Mouse (Mus musculus) kidney, embryonic 16.5 days (tissue): ENCODE measurements around the gene Gata1. TPM values are rescaled to one million over a fixed set of nuclear protein-coding genes. Genes with fewer than 3 reads are reported as not detected.
"Not testable (repeated sequence)": the region's sequence is repeated elsewhere in the genome, so short reads cannot be mapped to it uniquely, and the experiment has no call there.

ENCODE experiments used
- ATAC-seq: fragments of 200-750 bp; cut with Nextera tagmentation; 2 replicates; pipeline ENCODE4 v1.8.0; 2017; ENCODE audit warnings: moderate TSS enrichment; ENCODE audit not compliant: low FRiP score, low TSS enrichment
- H3K27ac ChIP-seq: fragments of 300-500 bp; sonication (generic); 2 replicates; pipeline ENCODE4 v1.5.1; 2014; ENCODE audit warnings: low read length
- H3K27me3 ChIP-seq: fragments of 300-500 bp; sonication (generic); 2 replicates; pipeline ENCODE4 v1.6.1; 2014; ENCODE audit warnings: low read length, control low read depth, mixed read lengths; ENCODE audit not compliant: insufficient read depth
- H3K36me3 ChIP-seq: fragments of 300-500 bp; sonication (generic); 2 replicates; pipeline ENCODE4 v1.6.1; 2014; ENCODE audit warnings: low read length, control low read depth, mixed read lengths; ENCODE audit not compliant: insufficient read depth
- H3K4me1 ChIP-seq: fragments of 300-500 bp; sonication (generic); 2 replicates; pipeline ENCODE4 v1.6.1; 2014; ENCODE audit warnings: low read length, control low read depth, mixed read lengths; ENCODE audit not compliant: insufficient read depth
- H3K4me2 ChIP-seq: fragments of 300-500 bp; sonication (generic); replicated peaks from 2 replicates; pipeline ENCODE4 v1.6.1; 2014; ENCODE audit warnings: low read depth, low read length
- H3K4me3 ChIP-seq: fragments of 300-500 bp; sonication (generic); 2 replicates; pipeline ENCODE4 v1.5.1; 2014; ENCODE audit warnings: mild to moderate bottlenecking, low read length
- H3K9ac ChIP-seq: fragments of 300-500 bp; sonication (generic); replicated peaks from 2 replicates; pipeline ENCODE4 v1.6.1; 2014; ENCODE audit warnings: low read length
- H3K9me3 ChIP-seq: fragments of 300-500 bp; sonication (generic); 2 replicates; pipeline ENCODE4 v1.6.1; 2016; ENCODE audit warnings: low read length, control low read depth
- WGBS: fragments of 180-500 bp; shearing (Covaris S2); extraction: QIAGEN DNeasy Blood & Tissue Kit; methylation state at CpG from one replicate; pipeline ENCODE4 v1.1.7; 2014; 5-methylcytosine and 5-hydroxymethylcytosine counted together
- polyA plus RNA-seq: library from polyadenylated mRNA; unstranded; fragments of >200 nt; fragmentation: Nextera tagmentation; extraction: Ambion mirVana; gene quantifications from 2 replicates; pipeline ENCODE4 v1.2.1, GENCODE M21; 2015

Gene Gata1
- polyA plus RNA-seq, 1 experiment from 2014 or later, result 0.69 TPM

DNA sequence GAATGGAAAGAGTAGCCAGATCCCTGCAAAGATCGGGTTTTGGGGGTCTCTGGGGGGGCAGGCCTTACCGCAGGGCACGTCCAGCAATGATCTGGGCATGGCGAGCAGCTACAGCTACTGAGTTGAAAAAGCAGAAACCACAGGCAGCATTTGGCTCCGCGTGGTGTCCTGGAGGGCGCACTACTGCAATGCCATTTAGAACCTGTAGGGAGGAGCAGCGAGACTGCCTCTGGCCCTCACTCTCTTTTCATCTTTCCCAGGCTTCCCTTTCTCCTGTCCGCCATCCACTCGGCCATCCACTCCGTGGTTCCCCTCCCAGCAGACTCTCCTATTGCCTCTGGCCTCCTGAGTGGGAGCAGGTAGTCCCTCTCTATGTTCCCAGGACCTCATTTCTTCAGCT, 41.0 kb downstream of the Gata1 start:
- Histone ChIP-seq H3K4me1 (no peaks in the 10 kb centered on the region), H3K36me3 (peaks cover 26% of the 10 kb centered on the region), H3K4me3 (no peak overlapping the region), H3K27ac (no peak overlapping the region), H3K27me3 (no peaks in the 10 kb centered on the region), H3K9me3 (no peaks in the 10 kb centered on the region), H3K4me2 (no peak overlapping the region), H3K9ac (no peak overlapping the region)
- no peak for ATAC-seq
- WGBS, result 37% methylated on average over 10 of the region's 11 CpGs

DNA sequence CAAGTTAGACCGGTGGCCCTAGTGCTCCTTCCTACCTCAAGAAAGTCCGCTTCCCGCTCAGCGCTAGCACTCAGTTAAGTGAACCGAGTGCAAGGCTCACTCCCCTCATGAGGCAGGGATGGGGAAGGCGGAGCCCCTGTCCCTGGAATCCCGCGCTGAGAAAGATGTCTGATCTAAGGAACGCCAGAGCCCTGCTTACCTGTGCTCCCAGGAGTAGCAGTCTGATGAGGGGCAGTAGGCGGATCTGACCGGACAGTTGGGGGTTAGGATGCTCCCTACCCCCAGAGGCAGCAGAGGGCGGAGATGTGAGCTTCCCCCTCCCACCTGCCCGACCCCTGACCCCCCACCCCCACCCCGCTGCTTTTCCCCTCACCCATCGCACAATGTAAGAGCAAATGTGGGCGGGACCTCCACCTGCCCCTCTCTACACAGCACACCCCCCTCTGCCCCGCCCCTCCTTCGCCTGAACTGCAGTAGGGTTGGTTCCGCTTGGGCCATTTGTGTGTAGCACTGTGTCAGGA, 49.5 kb downstream of the Gata1 start, which contains the start of gene Eras:
TSS of gene Eras (minus strand) at position 338 of the 521 bp plus-strand sequence.
- 0 out of 2 replicates have a peak within 1 kb of the TSS, but pooled peaks have one; percentile 1 for H3K4me2 ChIP-seq
- no peak within 1 kb of the TSS for H3K27ac ChIP-seq
- no peaks in the 10 kb centered on the region for H3K9me3 ChIP-seq
- H3K9ac ChIP-seq, result no peak within 1 kb of the TSS
- peaks cover 15% of the 10 kb centered on the region; the same call in 1 of the 2 replicates for H3K36me3 ChIP-seq
- 0 out of 2 replicates have a peak, but pooled peaks have one; percentile 31 for ATAC-seq
- no peaks in the 10 kb centered on the region for H3K4me1 ChIP-seq
- H3K27me3 ChIP-seq, result peaks cover 38% of the 10 kb centered on the region
- 29% methylated on average over 18 of the region's 19 CpGs for WGBS
- H3K4me3 ChIP-seq, result no peak within 1 kb of the TSS

GRCm38 (mm10) chrX:7927116-7927515, 50.8 kb downstream of the Gata1 start:
- WGBS, result 27% methylated on average over 10 of the region's 10 CpGs
- Histone ChIP-seq H3K4me1 (no peaks in the 10 kb centered on the region), H3K4me3 (no peak overlapping the region), H3K9me3 (no peaks in the 10 kb centered on the region), H3K27ac (no peak overlapping the region), H3K27me3 (peaks cover 49% of the 10 kb centered on the region), H3K4me2 (0 out of 2 replicates have a peak overlapping the region, but pooled peaks have one; percentile 1), H3K9ac (no peak overlapping the region), H3K36me3 (peaks cover 14% of the 10 kb centered on the region; the same call in 1 of the 2 replicates)
- no peak for ATAC-seq

DNA sequence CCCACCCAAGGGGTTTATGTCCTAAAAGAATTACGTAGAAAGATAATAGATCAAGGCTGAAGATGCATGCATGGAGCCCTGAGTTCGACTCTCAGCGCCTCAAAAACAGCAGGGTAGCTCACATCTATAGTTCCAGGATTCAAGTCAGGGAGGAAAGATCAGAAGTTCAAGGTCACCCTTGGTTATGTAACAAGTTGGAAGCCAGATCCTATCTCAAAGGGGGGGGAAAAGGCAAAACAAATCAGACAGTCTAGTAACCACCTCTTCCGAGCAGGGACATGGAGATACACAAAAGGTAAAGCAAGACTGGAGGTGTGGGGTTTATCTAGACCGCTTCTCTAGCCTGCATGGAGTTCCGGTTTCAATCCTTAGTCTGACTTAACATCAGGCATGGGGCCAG, 51.6 kb downstream of the Gata1 start:
- no peak for ATAC-seq
- Histone ChIP-seq H3K4me2 (no peak overlapping the region), H3K27me3 (peaks cover 58% of the 10 kb centered on the region), H3K4me3 (no peak overlapping the region), H3K4me1 (no peaks in the 10 kb centered on the region), H3K36me3 (peaks cover 5% of the 10 kb centered on the region; the same call in 1 of the 2 replicates), H3K9me3 (no peaks in the 10 kb centered on the region), H3K27ac (no peak overlapping the region), H3K9ac (no peak overlapping the region)
- 77% methylated on average over 6 of the region's 6 CpGs for WGBS

DNA sequence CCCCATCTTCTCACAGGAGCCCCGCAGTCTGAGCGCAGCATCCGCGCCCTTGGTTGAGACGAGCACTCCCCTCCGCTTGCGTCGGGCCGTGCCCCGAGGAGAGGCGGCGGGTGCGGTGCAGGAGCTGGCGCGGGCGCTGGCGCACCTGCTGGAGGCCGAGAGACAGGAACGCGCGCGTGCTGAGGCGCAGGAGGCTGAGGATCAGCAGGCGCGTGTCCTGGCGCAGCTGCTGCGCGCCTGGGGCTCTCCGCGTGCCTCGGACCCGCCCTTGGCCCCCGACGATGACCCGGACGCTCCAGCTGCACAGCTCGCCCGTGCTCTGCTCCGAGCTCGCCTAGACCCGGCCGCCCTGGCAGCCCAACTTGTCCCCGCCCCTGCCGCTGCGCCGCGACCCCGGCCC, 55.8 kb downstream of the Gata1 start:
- 0 out of 2 replicates have a peak, but pooled peaks have one; percentile 42 for ATAC-seq
- 11% methylated on average over 47 of the region's 48 CpGs for WGBS
- peaks cover 69% of the 10 kb centered on the region for H3K27me3 ChIP-seq

GRCm38 (mm10) chrX:7919601-7920383, 58.1 kb downstream of the Gata1 start, which contains the start of gene Pcsk1n:
Gene Pcsk1n, plus strand, starts transcription at chrX:7919822.
- peaks cover 56% of the 10 kb centered on the region for H3K27me3 ChIP-seq
- no peaks in the 10 kb centered on the region for H3K36me3 ChIP-seq
- ATAC-seq, result peak; percentile 66; the same call in 1 of the 2 replicates
- no peak within 1 kb of the TSS for H3K27ac ChIP-seq
- no peak within 1 kb of the TSS for H3K9ac ChIP-seq
- WGBS, result 23% methylated on average over 36 of the region's 40 CpGs
- peak within 1 kb of the TSS; percentile 40 for H3K4me2 ChIP-seq
- H3K4me1 ChIP-seq, result no peaks in the 10 kb centered on the region
- H3K9me3 ChIP-seq, result no peaks in the 10 kb centered on the region
- H3K4me3 ChIP-seq, result peak within 1 kb of the TSS; percentile 21

More for the DNA sequence above, 55.8 kb downstream of the Gata1 start:
- H3K4me2 ChIP-seq, result peak overlapping the region; percentile 42
- H3K9me3 ChIP-seq, result no peaks in the 10 kb centered on the region
- no peak overlapping the region for H3K9ac ChIP-seq
- H3K4me1 ChIP-seq, result no peaks in the 10 kb centered on the region
- no peak overlapping the region for H3K27ac ChIP-seq
- no peaks in the 10 kb centered on the region for H3K36me3 ChIP-seq
- peak overlapping the region; percentile 27 for H3K4me3 ChIP-seq

GRCm38 (mm10) chrX:7917960-7918359, 59.9 kb downstream of the Gata1 start:
- 66% methylated on average over 6 of the region's 6 CpGs for WGBS
- not testable (repeated sequence) for H3K4me2 ChIP-seq, H3K27ac ChIP-seq, ATAC-seq, H3K36me3 ChIP-seq, H3K4me1 ChIP-seq, H3K9ac ChIP-seq, H3K9me3 ChIP-seq, H3K4me3 ChIP-seq
- H3K27me3 ChIP-seq, result peaks cover 41% of the 10 kb centered on the region

DNA sequence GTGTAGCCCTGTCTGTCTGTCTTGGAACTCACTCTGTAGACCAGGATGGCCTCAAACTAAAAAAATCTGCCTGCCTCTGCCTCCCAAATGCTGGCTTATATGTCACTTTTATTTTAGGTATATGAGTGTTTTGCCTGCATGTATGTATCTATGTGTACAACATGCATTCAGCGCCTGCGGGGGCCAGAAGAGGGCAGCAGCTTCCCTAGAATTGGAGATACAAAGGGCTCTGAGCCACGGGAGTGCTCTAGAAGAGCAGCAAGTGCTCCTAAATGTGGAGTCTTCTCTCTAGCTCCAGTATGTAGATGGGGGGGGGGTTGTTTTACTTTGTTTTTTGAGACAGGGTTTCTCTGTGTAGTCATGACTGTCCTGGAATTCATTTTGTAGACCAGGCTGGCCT, 62.2 kb downstream of the Gata1 start:
- not testable (repeated sequence) for H3K9me3 ChIP-seq, ATAC-seq, H3K4me3 ChIP-seq, H3K27ac ChIP-seq, H3K9ac ChIP-seq, H3K36me3 ChIP-seq, H3K4me1 ChIP-seq, H3K4me2 ChIP-seq
- 22% methylated on average over 3 of the region's 3 CpGs for WGBS
- H3K27me3 ChIP-seq, result peaks cover 18% of the 10 kb centered on the region

DNA sequence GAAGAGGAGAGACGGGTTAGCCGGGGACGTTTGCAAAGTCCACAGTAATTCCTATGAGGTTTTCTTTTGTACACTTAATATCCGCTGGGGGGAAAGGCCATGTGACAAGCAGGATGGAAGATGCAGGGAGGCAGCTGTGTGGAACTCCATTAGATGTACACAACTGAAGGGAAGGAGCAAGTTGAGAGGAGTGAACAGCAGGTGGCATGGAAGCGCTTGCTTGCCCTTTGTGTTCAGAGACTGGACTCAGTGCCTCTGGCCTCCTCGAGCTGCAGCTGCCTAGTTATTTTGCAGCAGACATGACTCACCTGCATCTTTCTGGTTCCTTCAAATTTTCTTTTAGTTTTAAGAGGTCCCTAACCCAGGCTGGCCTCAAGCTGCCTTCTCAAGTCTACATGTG, 67.4 kb downstream of the Gata1 start:
- H3K27me3 ChIP-seq, result no peaks in the 10 kb centered on the region
- H3K4me1 ChIP-seq, result no peaks in the 10 kb centered on the region
- H3K27ac ChIP-seq, result no peak overlapping the region
- H3K9me3 ChIP-seq, result no peaks in the 10 kb centered on the region
- 64% methylated on average over 6 of the region's 6 CpGs for WGBS
- H3K4me2 ChIP-seq, result no peak overlapping the region
- H3K36me3 ChIP-seq, result 0 out of 2 replicates have a peak, but pooled peaks cover 4% of the 10 kb centered on the region
- no peak overlapping the region for H3K4me3 ChIP-seq
- ATAC-seq, result no peak
- H3K9ac ChIP-seq, result no peak overlapping the region
